Mouse (Mus musculus) stomach, postnatal 0 days (tissue): Measurements from ENCODE around the gene Gm10972. TPM values are rescaled to one million over a fixed set of nuclear protein-coding genes. Genes with fewer than 3 reads are reported as not detected.
"Not testable (repeated sequence)": the region's sequence is repeated elsewhere in the genome, so short reads cannot be mapped to it uniquely, and the experiment has no call there.

ENCODE experiments used
- ATAC-seq: fragments of 200-750 bp; cut with Nextera tagmentation; 2 replicates; pipeline ENCODE4 v1.8.0; 2017; ENCODE audit not compliant: low FRiP score, low TSS enrichment
- DNase-seq: peaks from one replicate; pipeline ENCODE4 v3.0.0-alpha.2; 2016; ENCODE audit warnings: low spot score
- H3K27ac ChIP-seq: fragments of 300-500 bp; sonication (generic); replicated peaks from 2 replicates; pipeline ENCODE4 v1.5.1; 2014; ENCODE audit warnings: mild to moderate bottlenecking, control low read depth
- H3K27me3 ChIP-seq: fragments of 300-500 bp; sonication (generic); 2 replicates; pipeline ENCODE4 v1.6.1; 2014; ENCODE audit warnings: low read length; ENCODE audit not compliant: control insufficient read depth, insufficient read depth
- H3K36me3 ChIP-seq: fragments of 300-500 bp; sonication (generic); 2 replicates; pipeline ENCODE4 v1.6.1; 2014; ENCODE audit warnings: low read length, mixed read lengths; ENCODE audit not compliant: control insufficient read depth, insufficient read depth
- H3K4me1 ChIP-seq: fragments of 300-500 bp; sonication (generic); replicated peaks from 2 replicates; pipeline ENCODE4 v1.6.1; 2014; ENCODE audit warnings: antibody characterized with exemption; ENCODE audit not compliant: control insufficient read depth, insufficient read depth
- H3K4me2 ChIP-seq: fragments of 300-500 bp; sonication (generic); replicated peaks from 2 replicates; pipeline ENCODE4 v1.6.1; 2014; ENCODE audit warnings: low read depth, mild to moderate bottlenecking, control low read depth, moderate library complexity
- H3K4me3 ChIP-seq: fragments of 300-500 bp; sonication (generic); 2 replicates; pipeline ENCODE4 v1.5.1; 2014; ENCODE audit warnings: low read depth, low read length, control low read depth
- H3K9ac ChIP-seq: fragments of 300-500 bp; sonication (generic); 2 replicates; pipeline ENCODE4 v1.6.1; 2014; ENCODE audit warnings: mild to moderate bottlenecking, low read length, control low read depth, mixed read lengths
- H3K9me3 ChIP-seq: fragments of 300-500 bp; sonication (generic); 2 replicates; pipeline ENCODE4 v1.6.1; 2016; ENCODE audit warnings: low read length; ENCODE audit not compliant: control insufficient read depth
- CTCF ChIP-seq: IDR thresholded peaks from 2 replicates; pipeline ENCODE4 v1.5.1; 2016; ENCODE audit warnings: antibody characterized with exemption, low read depth, mild to moderate bottlenecking, moderate library complexity
- WGBS: fragments of 180-500 bp; shearing (Covaris S2); extraction: QIAGEN DNeasy Blood & Tissue Kit; methylation state at CpG from one replicate; pipeline ENCODE4 v1.1.7; 2014; 5-methylcytosine and 5-hydroxymethylcytosine counted together
- polyA plus RNA-seq: library from polyadenylated mRNA; unstranded; fragments of >200 nt; fragmentation: Nextera tagmentation; extraction: Ambion mirVana; gene quantifications from 2 replicates; pipeline ENCODE4 v1.2.1, GENCODE M21; 2015

Gene Gm10972
- polyA plus RNA-seq, 1 experiment from 2014 or later: not detected

DNA sequence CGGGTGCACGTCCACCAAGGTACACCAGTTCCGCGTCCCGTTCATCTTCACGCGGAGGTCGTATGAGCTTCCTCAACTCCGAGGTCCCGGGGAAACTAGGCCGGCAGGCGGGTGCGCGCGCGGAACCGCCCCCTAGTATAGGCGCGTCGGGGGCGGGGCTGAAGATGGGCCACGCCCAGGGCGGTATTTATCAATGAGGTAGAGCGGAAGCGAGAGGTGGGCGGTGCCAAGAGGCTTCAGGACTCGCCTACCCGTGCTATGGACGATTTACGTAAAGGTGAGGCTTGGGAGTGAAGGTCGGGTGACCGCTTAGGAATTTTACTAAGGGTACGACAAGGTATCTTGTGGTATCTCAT lies 15.8 kb downstream of the Gm10972 start, which contains the start of gene Tuft1:
Gene Tuft1, minus strand, starts transcription at position 133 of the 356 bp plus-strand sequence.
- Histone ChIP-seq H3K9ac (peak within 1 kb of the TSS; percentile 62), H3K27ac (peak within 1 kb of the TSS; percentile 87), H3K4me3 (peak within 1 kb of the TSS; percentile 44), H3K4me2 (peak within 1 kb of the TSS; percentile 57)
- DNase-seq, H3K36me3 ChIP-seq, H3K4me1 ChIP-seq, H3K9me3 ChIP-seq, H3K27me3 ChIP-seq: not testable (repeated sequence)
- 0% methylated on average over 20 of the region's 33 CpGs for WGBS
- peak; percentile 92 for ATAC-seq

DNA sequence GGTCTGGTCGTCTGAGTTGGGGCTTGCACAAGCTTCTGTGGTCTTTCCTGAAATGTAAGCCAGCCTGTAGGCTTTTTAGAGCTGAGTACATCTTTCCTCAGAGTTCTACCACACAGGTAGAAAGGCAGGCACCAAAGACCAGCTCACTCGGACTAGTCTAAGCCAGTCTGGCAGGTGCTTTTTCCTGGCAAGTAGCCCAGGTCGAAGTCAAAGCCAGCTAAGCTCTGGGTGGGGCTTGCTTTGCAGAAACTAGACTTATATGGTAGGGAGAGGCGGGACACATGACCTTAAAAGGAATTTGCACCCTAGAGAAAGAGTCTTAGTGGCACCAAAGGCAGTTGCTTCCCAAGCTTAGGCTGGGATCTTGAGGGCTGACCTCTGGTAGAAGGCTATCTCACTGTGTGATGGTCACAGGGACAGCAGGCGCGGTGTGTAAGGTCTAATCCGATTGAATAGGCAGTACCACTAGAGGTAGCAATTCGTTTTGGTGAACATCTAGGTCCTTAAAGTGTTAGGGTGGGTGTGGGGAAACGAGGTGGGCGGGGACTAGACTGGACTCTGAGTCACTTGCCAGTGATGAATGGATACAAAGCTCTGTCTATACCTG lies 16.3 kb downstream of the Gm10972 start:
- peak; percentile 65 for DNase-seq
- peak overlapping the region; percentile 87 for H3K27ac ChIP-seq
- H3K4me2 ChIP-seq: peak overlapping the region; percentile 34
- H3K4me3 ChIP-seq, H3K9me3 ChIP-seq, H3K36me3 ChIP-seq, H3K9ac ChIP-seq, H3K4me1 ChIP-seq, H3K27me3 ChIP-seq: not testable (repeated sequence)
- WGBS: 23% methylated on average over 8 of the region's 10 CpGs
- peak; percentile 27; the same call in 1 of the 2 replicates for TF ChIP-seq CTCF
- ATAC-seq: peak; percentile 96

DNA sequence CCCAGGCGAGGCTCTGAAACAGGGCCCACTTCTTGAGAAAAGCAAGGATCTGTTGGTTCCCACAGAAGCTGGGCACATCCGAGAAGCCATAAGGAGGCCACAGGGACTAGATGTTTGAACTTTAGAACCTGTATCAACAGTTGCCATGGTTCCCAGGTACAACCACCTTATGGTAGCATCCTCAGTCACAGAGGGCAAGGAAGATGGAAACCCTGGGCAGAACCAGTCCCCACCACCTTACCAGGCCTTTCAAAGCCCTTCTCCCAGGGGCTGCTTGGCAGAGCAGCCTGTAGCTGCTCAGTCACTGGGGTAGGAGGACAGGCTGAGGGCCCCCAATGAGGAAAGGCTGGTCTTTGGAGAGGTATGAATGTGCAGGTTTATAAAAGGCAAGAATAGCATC lies 17.9 kb downstream of the Gm10972 start:
- WGBS: 97% methylated on average over 2 of the region's 2 CpGs
- H3K36me3 ChIP-seq, H3K4me3 ChIP-seq, H3K27ac ChIP-seq, H3K4me1 ChIP-seq, H3K27me3 ChIP-seq, H3K9me3 ChIP-seq, H3K4me2 ChIP-seq, H3K9ac ChIP-seq, DNase-seq, ATAC-seq: not testable (repeated sequence)

DNA sequence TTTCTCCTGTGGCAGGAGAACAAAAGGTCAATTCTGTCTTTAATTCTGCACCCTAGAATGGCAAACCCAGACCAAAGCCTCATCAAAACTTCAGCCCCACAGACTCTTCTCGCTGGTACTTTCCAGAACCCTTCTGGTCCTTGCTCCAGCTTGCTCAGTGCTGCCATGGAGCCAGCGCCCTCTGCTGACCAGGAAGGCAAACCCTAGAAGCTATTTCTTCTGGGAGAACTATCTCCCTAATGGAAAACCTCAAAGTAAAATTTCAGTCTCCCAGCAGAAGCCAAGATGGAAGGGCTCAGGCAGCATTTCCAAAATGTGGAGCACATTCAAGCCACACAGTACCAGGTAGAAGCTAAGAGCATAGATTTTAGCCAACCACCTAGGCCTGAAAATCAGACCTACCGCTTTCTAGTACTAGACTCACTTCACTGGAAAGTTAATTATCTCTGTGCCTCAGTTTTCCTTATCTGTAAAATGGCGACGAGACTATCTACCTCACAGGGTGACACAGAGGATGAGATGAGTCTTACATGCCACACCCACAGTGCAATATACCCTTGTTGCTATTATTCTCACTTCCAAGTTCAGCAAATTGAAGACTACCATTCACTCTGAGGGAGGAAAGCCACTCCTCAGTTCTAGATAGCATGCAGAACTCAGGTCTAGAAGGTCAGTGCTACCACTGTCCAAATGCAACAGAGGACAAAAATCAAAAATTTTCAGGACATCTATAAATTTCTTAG lies 22.3 kb downstream of the Gm10972 start:
- WGBS: 79% methylated on average over 3 of the region's 5 CpGs
- DNase-seq, ATAC-seq, H3K9ac ChIP-seq, H3K4me3 ChIP-seq, H3K4me1 ChIP-seq, H3K27ac ChIP-seq, H3K4me2 ChIP-seq, H3K27me3 ChIP-seq, H3K36me3 ChIP-seq, H3K9me3 ChIP-seq: not testable (repeated sequence)
- TF ChIP-seq CTCF: peak; percentile 43

DNA sequence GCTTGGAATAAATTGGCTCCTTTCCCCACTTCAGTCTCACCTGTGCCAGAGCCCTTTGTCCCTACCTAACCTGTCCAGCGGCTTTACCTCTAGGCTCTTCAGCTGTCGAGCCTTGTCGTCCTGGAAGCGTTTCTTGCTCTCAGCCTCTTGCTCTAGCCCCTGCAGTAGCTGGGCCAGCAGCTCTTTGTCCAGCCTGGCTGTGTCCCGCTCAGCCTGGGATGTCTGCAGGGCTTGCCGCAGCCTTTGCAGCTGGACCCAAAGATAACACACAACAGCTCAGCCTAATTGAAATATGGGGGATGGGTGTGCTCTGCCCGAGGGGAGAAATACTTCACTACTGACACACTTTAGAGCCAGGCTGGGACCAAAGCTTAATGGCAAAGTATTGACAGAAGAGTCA lies 23.0 kb downstream of the Gm10972 start:
- ATAC-seq, H3K4me2 ChIP-seq, H3K27ac ChIP-seq, H3K4me3 ChIP-seq, H3K4me1 ChIP-seq, H3K27me3 ChIP-seq, H3K9me3 ChIP-seq, DNase-seq, H3K9ac ChIP-seq, H3K36me3 ChIP-seq: not testable (repeated sequence)
- 17% methylated on average over 7 of the region's 7 CpGs for WGBS

DNA sequence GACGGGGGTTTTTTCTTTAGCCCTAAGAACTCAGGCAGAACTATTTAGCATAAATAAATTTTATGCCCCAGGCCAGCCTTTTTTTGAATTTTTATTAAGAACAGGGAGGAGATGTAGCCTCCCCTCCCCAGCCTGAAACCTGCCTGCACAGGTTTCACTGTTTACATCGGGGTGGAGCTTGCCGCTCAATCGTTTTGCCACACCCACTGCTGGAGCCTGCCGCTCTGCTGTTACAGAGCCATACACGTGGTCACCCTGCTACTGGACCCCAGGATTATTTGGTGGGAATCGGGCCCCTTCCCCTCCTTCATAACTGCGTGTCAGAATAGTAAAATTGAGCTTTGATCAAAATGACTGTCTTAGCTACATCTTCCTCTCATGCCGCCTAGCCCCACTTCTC lies 32.2 kb downstream of the Gm10972 start:
- not testable (repeated sequence) for H3K4me3 ChIP-seq, H3K4me2 ChIP-seq, ATAC-seq, H3K4me1 ChIP-seq, H3K9ac ChIP-seq, H3K9me3 ChIP-seq, H3K36me3 ChIP-seq, H3K27me3 ChIP-seq, H3K27ac ChIP-seq
- 61% methylated on average over 9 of the region's 9 CpGs for WGBS
- peak; percentile 66 for DNase-seq
